Mouse (Mus musculus) C2C12 (cell line): ENCODE measurements around the gene Rubcnl.

Experiments used
- CTCF ChIP-seq: IDR thresholded peaks from one replicate; pipeline ENCODE4 v1.5.1; 2011; ENCODE audit not compliant: control insufficient read depth, insufficient read depth, insufficient read length
- USF1 ChIP-seq: IDR thresholded peaks from one replicate; pipeline ENCODE4 v1.6.1; 2011; ENCODE audit warnings: low read depth, mild to moderate bottlenecking, control low read depth, moderate library complexity

DNA sequence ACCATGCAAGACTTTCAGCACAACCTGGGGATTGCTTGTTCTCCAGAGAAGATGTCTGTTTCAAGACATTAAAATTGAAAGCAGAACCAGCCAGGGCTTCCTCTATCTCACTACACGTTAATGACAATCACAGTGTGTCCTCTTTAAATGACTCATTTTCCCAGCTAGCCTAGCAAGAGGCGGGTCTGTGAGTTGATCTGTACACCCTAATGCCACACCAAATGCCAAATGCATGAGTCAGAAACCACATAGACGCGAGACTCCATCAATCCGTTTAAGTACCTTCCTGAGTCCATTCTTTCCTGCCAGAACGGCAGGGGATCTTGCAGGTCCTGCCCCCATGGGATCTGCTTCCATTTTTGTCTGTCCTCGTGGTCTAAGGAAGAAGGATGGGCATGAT, 29.4 kb downstream of the Rubcnl start:
- TF ChIP-seq CTCF (no peak), USF1 (peak; percentile 50)
